Mouse (Mus musculus) ES-CJ7 (cell line): Measurements from ENCODE around the gene Znrd1.

Experiments
- DNase-seq: peaks from one replicate; pipeline ENCODE4 v3.0.0; 2011; ENCODE audit warnings: low read depth, low spot score

Znrd1 gene

GRCm38 (mm10) chr17:36957999-36958743, at the start of gene Znrd1, which contains the start of gene Znrd1as:
Znrd1 (minus strand) TSS chr17:36958559.
Znrd1as (plus strand) TSS chr17:36958592.
- DNase-seq: peak; percentile 100

DNA sequence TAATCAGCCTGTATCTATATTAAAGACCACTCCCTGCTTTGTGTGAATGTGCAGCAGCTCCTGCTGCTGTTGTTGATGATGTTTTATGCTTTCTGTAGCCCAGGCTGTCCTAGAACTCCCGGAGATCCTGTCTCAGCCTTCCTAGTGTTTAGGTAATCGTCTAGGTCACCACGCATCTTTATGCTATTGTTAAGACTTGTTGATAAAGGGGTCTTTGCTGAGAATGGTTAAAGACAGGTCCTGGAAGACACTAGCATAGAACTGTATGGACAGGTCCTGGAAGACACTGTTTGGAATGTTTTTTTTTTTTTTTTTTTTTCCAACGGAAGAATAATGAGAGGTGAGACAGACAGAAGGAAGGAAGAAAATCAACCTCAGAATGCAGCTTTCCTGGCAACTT, 45.0 kb upstream of the Znrd1 start:
- no peak for DNase-seq

- DNase-seq: peak; percentile 98
Observed at GRCm38 (mm10) chr17:37002364-37003330, 44.3 kb upstream of the Znrd1 start.

DNA sequence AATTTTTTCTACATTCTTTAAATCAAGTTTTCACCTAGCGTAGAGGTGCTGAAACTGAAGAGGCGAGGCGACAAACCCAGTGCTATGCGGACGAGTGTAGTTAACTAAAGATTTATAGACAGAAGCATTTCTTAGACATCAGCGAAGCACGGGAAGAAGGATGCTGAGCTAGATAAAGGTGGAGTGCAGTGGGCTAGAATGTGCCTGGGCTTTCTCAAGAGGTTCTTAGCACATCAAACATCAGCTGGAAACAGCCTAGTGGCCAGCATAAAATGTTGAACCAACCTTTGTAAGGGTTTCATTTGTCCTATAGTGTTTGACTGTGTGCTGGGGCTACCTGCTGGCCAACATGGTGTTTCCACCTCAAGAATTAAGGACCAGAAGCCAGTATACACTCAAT, 42.5 kb upstream of the Znrd1 start, which contains the start of gene Zfp57:
Gene Zfp57, plus strand, starts transcription at position 301 of the 400 bp plus-strand sequence.
- no peak for DNase-seq

DNA sequence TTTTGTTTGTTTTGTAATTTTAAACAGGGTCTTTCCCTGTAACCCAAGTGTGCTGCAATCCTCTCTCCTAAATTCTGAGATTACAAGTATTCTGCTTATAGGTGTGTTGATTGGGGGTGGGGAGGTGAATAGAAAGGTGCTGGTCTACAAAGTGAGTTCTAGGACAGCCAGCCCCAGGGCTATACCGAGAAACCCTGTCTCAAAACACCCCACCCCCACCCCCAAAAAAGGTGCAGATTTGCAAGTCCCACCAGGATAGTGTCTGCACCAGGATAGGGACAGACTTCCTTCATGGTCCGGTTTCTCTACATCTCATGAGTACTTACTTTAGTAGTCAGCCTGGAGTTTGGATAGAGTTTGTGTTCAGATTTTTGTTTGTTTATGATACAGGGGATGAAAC, 40.1 kb upstream of the Znrd1 start:
- peak; percentile 74 for DNase-seq

- DNase-seq: peak; percentile 98
Observed at GRCm38 (mm10) chr17:36997033-36997735, 38.8 kb upstream of the Znrd1 start.

GRCm38 (mm10) chr17:36995448-36995847, 37.1 kb upstream of the Znrd1 start:
- peak; percentile 97 for DNase-seq

DNA sequence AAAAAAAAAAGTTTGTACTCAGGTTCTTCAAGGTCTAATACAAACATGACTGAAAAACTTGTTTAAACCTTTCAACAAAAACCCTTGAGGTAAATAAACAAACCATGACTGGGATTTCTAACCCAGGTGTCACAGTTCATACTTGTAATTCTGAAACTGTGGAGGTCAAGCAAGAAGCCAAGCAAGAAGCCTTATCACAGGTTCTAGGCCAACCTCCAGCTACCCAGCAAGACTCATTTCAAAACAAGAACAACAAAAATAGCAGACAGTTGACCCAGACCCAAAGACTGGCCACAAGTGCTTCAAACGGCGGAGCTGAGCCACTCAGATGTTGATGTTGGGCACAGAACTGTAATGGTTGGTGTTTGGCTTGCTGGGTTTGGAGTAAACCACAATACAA, 36.2 kb upstream of the Znrd1 start:
- DNase-seq: no peak

DNA sequence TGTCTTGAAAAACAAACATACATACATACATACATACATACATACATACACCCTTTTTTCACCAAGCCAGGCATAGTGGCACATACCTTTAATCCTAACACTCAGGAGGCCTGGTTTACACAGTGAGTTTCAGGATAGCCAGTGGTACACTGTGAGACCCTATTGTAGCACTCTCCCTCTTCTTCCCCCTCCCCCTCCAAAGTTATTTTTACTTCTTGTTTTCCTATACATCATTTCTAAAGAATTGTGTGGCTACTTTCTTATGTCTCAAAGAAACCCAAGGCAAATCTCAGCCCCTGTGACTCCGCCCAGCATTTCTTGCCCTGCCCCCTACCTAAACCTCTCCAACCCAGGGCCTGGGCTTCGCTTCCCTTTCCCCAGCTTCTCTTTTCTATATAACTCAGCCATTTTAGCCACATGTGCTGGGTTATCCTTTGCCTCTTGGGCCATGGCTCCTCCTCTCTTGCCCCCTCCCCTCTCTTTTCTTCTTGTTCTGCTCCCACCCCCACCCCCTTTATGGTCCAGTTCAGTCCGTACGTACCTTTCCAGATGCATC, 35.5 kb upstream of the Znrd1 start:
- DNase-seq: peak; percentile 83

GRCm38 (mm10) chr17:36992336-36993104, 34.2 kb upstream of the Znrd1 start:
- DNase-seq: no peak

DNA sequence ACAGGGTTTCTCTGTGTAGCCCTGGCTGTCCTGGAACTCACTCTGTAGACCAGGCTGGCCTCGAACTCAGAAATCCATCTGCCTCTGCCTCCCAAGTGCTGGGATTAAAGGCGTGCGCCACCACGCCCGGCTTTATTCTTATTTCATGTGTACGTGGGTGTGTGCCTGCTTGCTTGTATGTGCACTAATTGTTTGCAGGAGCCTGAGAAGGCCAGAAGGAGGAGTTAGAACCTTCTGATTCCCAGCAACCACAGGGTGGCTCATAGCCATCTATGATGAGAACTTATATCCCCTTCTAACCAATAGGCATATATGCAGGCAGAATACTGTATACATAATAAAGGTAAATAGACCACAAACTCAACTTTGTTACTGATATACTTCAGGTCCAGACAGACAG, 32.3 kb upstream of the Znrd1 start:
- peak; percentile 56 for DNase-seq

- no peak for DNase-seq
Observed at GRCm38 (mm10) chr17:36989437-36989836, 31.1 kb upstream of the Znrd1 start, which contains the start of gene H2-M5. H2-M5 (minus strand) TSS chr17:36989537.

- DNase-seq: peak; percentile 83
Observed at GRCm38 (mm10) chr17:36988475-36988874, 30.1 kb upstream of the Znrd1 start.

DNA sequence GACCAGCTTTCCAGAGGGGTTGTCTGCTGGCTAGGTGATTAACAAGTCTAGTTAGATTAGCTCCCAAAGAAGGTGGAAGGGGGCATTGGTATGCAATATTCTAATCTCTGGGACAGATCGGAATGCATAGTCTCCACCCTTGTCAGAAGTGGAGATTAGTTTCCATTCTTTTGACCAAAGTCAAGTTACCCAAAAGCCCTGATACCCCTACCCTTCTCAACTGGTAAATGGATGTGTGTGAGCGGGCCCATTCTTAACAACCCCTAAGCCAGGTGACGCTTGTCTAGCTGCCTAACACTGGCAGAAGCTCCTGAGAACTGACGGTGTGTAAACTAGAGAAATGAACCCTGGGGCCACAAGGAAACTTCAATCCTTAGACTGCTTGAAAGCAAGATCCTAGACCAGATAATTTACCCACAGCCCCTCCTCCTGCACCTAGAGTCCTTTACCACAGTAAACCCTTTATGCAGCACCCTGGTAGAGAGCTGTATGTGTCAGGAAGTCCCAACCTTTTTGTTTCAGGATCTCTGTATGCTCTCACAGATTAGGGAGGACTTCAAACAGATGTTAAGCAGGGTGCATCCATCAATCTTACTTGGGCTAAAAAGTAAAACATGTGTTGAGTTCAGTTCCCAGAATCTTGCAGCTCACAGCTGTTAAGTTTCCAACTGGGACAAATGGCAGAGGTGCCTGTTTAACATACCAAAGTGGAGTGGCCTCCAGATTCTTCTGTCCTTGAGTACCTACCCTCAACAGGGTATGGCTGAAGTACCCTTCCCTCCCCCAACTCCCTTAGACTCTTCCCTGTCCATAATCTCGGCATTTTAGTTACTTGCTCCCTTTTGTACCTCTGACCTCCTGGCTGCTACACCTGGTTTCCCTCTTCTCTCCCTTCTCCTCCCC, 24.1 kb upstream of the Znrd1 start:
- peak; percentile 92 for DNase-seq

- DNase-seq: peak; percentile 86
Observed at GRCm38 (mm10) chr17:36981845-36982244, 23.5 kb upstream of the Znrd1 start.

- DNase-seq: peak; percentile 60
Observed at GRCm38 (mm10) chr17:36981221-36981813, 23.0 kb upstream of the Znrd1 start, which contains the start of gene 2410137M14Rik. 2410137M14Rik (minus strand) TSS chr17:36981237.

GRCm38 (mm10) chr17:36973271-36973787, 15.0 kb upstream of the Znrd1 start:
- DNase-seq: peak; percentile 97

- peak; percentile 80 for DNase-seq
Observed at GRCm38 (mm10) chr17:36972791-36973190, 14.4 kb upstream of the Znrd1 start.
